In genomic region chr3:153724701-153725668, GRCm38 (mm10) we compare ENCODE assay signal across 9 mouse cellular contexts. TPM values are rescaled to one million over a fixed set of nuclear protein-coding genes. Genes with fewer than 3 reads are reported as not detected.
DNase-seq lines count a peak whose midpoint lies in the region; ATAC-seq lines count a peak whose summit lies in the region.
"Had no signal": no experiment of that assay in that cellular context is flagged by ENCODE, and none has a peak within 500 bp of the region (broad histone marks: within the 10 kb centered on the region; RNA-seq: fewer than 3 reads in every experiment).

St6galnac3 (minus strand) TSS chr3:153725174.

- H3K9me3 ChIP-seq in hindbrain, embryonic 10.5 days = no peaks in the 10 kb centered on the region
- no peaks in the 10 kb centered on the region for H3K9me3 ChIP-seq in lung, embryonic 16.5 days (ENCODE audit: control insufficient read depth, low read length)

- peak within 1 kb of the TSS; percentile 95 for H3K4me2 ChIP-seq in lung, embryonic 16.5 days (ENCODE audit: low read depth, low read length)

- H3K4me1 ChIP-seq in hindbrain, embryonic 10.5 days (replicated peaks) = peaks cover 28% of the 10 kb centered on the region
- peaks cover 13% of the 10 kb centered on the region for H3K4me1 ChIP-seq in lung, embryonic 16.5 days (replicated peaks; ENCODE audit: control insufficient read depth, insufficient read depth, low read length)

- peak within 1 kb of the TSS; percentile 76 for H3K9ac ChIP-seq in lung, embryonic 16.5 days (ENCODE audit: low read length)

- peak; percentile 83 for ATAC-seq in frontal cortex, adult (ENCODE audit: low TSS enrichment)
- peak; percentile 98 for ATAC-seq in lung, embryonic 16.5 days (ENCODE audit: low read depth)

- WGBS in hindbrain, embryonic 10.5 days = 3% methylated on average over 56 of the region's 56 CpGs
- WGBS in lung, embryonic 16.5 days = 2% methylated on average over 45 of the region's 56 CpGs

- H3K4me3 ChIP-seq in hindbrain, embryonic 10.5 days = peak within 1 kb of the TSS; percentile 76
- H3K4me3 ChIP-seq in lung, embryonic 16.5 days (ENCODE audit: low read length) = peak within 1 kb of the TSS; percentile 66

- peaks cover 6% of the 10 kb centered on the region for H3K27me3 ChIP-seq in hindbrain, embryonic 10.5 days (ENCODE audit: insufficient read depth, poor library complexity, severe bottlenecking)
- no peaks in the 10 kb centered on the region for H3K27me3 ChIP-seq in lung, embryonic 16.5 days (ENCODE audit: control insufficient read depth, insufficient read depth, low read depth, low read length)

- H3K36me3 ChIP-seq in hindbrain, embryonic 10.5 days = no peaks in the 10 kb centered on the region
- no peaks in the 10 kb centered on the region for H3K36me3 ChIP-seq in lung, embryonic 16.5 days (ENCODE audit: control insufficient read depth, insufficient read depth, low read length)

- peak within 1 kb of the TSS; percentile 93 for H3K27ac ChIP-seq in hindbrain, embryonic 10.5 days
- H3K27ac ChIP-seq in lung, embryonic 16.5 days (ENCODE audit: low read length) = peak within 1 kb of the TSS; percentile 35
- H3K27ac ChIP-seq: macrophage had no signal

- peak; percentile 83 for DNase-seq in Muller cell, postnatal 12 days (ENCODE audit: inconsistent ontology term)
- peak; percentile 63 for DNase-seq in cerebellum, adult 9-10 months
- peak; percentile 90 for DNase-seq in hindbrain, embryonic 10.5 days (ENCODE audit: low spot score)
- DNase-seq in layer of hippocampus, postnatal 10 days (ENCODE audit: low spot score in 2 of 2) = peak; percentile 77 to 85
- DNase-seq in ovary, postnatal 14 days (ENCODE audit: low spot score) = peak; percentile 68
- DNase-seq in thymus, postnatal 10 days (ENCODE audit: low spot score in 2 of 2) = peak; percentile 71 to 77

RNA-seq across cellular contexts. Expression of gene St6galnac3, which starts in this region (rescaled TPM):
- 32.4 and 37.8 TPM in 2 replicates for polyA plus RNA-seq in hindbrain, embryonic 10.5 days (2016; fragmentation: Nextera tagmentation; extraction: Ambion mirVana)
- 10 to 100 TPM; 22.3 to 24.9 TPM for total RNA-seq in layer of hippocampus, postnatal 10 days (2021)
- polyA plus RNA-seq in lung, embryonic 16.5 days (2015; fragmentation: Nextera tagmentation; extraction: Ambion mirVana) = 28.4 and 33.8 TPM in 2 replicates

Comparison
In these comparisons a context has a peak if more than half of its experiments do, and no peak if none do; other contexts are left out.
1. Peak in every context shown above with its lines: DNase-seq, ATAC-seq, H3K4me3 ChIP-seq and H3K27ac ChIP-seq.